Mouse (Mus musculus): ENCODE data around the gene Pdia6.

GRCm38 (mm10) chr12:17266673-17266990 is 287 bp downstream of the Pdia6 start:
- TF ChIP-seq POLR2A (IDR thresholded peaks at IDR 0.05; ENCODE audit: low read depth, low read length): no peak
- TF ChIP-seq CTCF (IDR thresholded peaks at IDR 0.05; ENCODE audit: extremely low read depth, insufficient read length, insufficient replicate concordance, low read depth, low read length): no peak

Measured in small intestine, adult 2 months (tissue).